Mouse (Mus musculus) stomach, postnatal 0 days (tissue): ENCODE results near the gene Klhl26.

Experiments used
- CTCF ChIP-seq: IDR thresholded peaks from 2 replicates; pipeline ENCODE4 v1.5.1; 2016; ENCODE audit warnings: antibody characterized with exemption, low read depth, mild to moderate bottlenecking, moderate library complexity
- EP300 ChIP-seq: optimal IDR thresholded peaks from 2 replicates; pipeline ENCODE3; 2016; ENCODE audit warnings: antibody characterized with exemption

DNA sequence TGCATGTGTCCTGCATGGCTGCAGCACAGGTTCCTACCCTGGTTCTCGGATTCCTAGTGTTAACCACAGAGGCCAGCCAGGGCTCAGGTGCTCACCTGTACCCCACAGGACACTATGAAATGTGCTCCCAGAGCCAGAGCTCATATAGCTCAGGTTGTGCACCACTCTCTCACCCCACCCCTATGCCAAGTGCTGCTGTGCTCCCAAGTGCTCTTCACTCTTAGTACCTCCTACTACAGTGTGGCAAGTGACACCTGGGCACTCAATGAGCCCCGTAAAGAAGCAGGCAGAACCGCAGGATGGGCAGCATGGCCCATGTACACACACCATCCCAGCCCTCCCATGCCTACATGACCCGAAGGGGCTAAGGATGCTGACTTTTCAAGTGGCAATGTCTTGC is 8.0 kb downstream of the Klhl26 start:
- TF ChIP-seq CTCF (no peak), EP300 (no peak)
